ENCODE assay signal across 12 mouse cellular contexts in genomic region chr3:119537884-119538283, GRCm38 (mm10).
DNase-seq lines count a peak whose midpoint lies in the region; ATAC-seq and TF ChIP-seq lines count a peak whose summit lies in the region.
"Had no signal": no experiment of that assay in that cellular context is flagged by ENCODE, and none has a peak within 500 bp of the region (broad histone marks: within the 10 kb centered on the region; RNA-seq: fewer than 3 reads in every experiment).

No protein-coding gene starts in this region.

- H3K27me3 ChIP-seq in hindbrain, embryonic 10.5 days (ENCODE audit: insufficient read depth, poor library complexity, severe bottlenecking): no peaks in the 10 kb centered on the region
- H3K27me3 ChIP-seq in hindbrain, embryonic 14.5 days (ENCODE audit: control insufficient read depth, insufficient read depth, low read length): no peaks in the 10 kb centered on the region
- H3K27me3 ChIP-seq in lung, embryonic 14.5 days (ENCODE audit: insufficient read depth, low read length): no peaks in the 10 kb centered on the region
- H3K27me3 ChIP-seq in Patski: no peaks in the 10 kb centered on the region
- no peaks in the 10 kb centered on the region for H3K27me3 ChIP-seq in heart, embryonic 12.5 days (replicated peaks)
- H3K27me3 ChIP-seq: limb, embryonic 13.5 days had no signal

- WGBS in hindbrain, embryonic 10.5 days: 77% methylated on average over 7 of the region's 7 CpGs
- WGBS in hindbrain, embryonic 14.5 days: 74% methylated on average over 7 of the region's 7 CpGs
- WGBS in lung, embryonic 14.5 days: 70% methylated on average over 7 of the region's 7 CpGs
- 67% methylated on average over 7 of the region's 7 CpGs for WGBS in heart, embryonic 12.5 days

- no peaks in the 10 kb centered on the region for H3K4me1 ChIP-seq in hindbrain, embryonic 10.5 days (replicated peaks)
- H3K4me1 ChIP-seq in hindbrain, embryonic 14.5 days (replicated peaks; ENCODE audit: control insufficient read depth, insufficient read depth, low read length): no peaks in the 10 kb centered on the region
- H3K4me1 ChIP-seq in lung, embryonic 14.5 days (ENCODE audit: insufficient read depth): no peaks in the 10 kb centered on the region
- H3K4me1 ChIP-seq in heart, embryonic 12.5 days (replicated peaks): no peaks in the 10 kb centered on the region
- H3K4me1 ChIP-seq: limb, embryonic 13.5 days had no signal

- ATAC-seq in hindbrain, embryonic 14.5 days (ENCODE audit: low FRiP score): no peak
- ATAC-seq in lung, embryonic 14.5 days (ENCODE audit: insufficient read depth): no peak
- ATAC-seq in Patski: peak; percentile 57
- no peak for ATAC-seq in heart, embryonic 12.5 days (ENCODE audit: insufficient number of reproducible peaks, low FRiP score)
- ATAC-seq: hindbrain, embryonic 16.5 days had no signal

- peak; percentile 8 for DNase-seq in hindbrain, embryonic 10.5 days (ENCODE audit: low spot score)
- no peak for DNase-seq in hindbrain, embryonic 14.5 days (ENCODE audit: low spot score)
- DNase-seq in lung, embryonic 14.5 days: peak; percentile 25
- DNase-seq in lung, postnatal 4 days: no peak
- DNase-seq in Patski (ENCODE audit: low read depth, low spot score): no peak
- peak; percentile 0 for DNase-seq in lung, postnatal 36 days
- no peak for DNase-seq in spleen, postnatal 10 days (ENCODE audit: low spot score in 2 of 2)
- DNase-seq: layer of hippocampus, adult 9-11 months had no signal

- H3K9me3 ChIP-seq in hindbrain, embryonic 10.5 days: no peaks in the 10 kb centered on the region
- H3K9me3 ChIP-seq in hindbrain, embryonic 14.5 days (ENCODE audit: control insufficient read depth, low read length): no peaks in the 10 kb centered on the region
- H3K9me3 ChIP-seq in lung, embryonic 14.5 days (ENCODE audit: low read depth, low read length): no peaks in the 10 kb centered on the region
- H3K9me3 ChIP-seq in heart, embryonic 12.5 days (replicated peaks): no peaks in the 10 kb centered on the region
- H3K9me3 ChIP-seq: limb, embryonic 13.5 days had no signal

- no peak overlapping the region for H3K9ac ChIP-seq in hindbrain, embryonic 14.5 days
- no peak overlapping the region for H3K9ac ChIP-seq in lung, embryonic 14.5 days
- H3K9ac ChIP-seq in heart, embryonic 12.5 days: no peak overlapping the region
- H3K9ac ChIP-seq: limb, embryonic 13.5 days had no signal

- CTCF ChIA-PET in Patski (lab: Charles Lee): interaction anchor here (0.7 to 1.6 kb wide), 7 partner anchors 9 to 654 kb away, joined by 3 to 6 read pairs (median 4); no protein-coding TSS in a partner anchor

- H3K27ac ChIP-seq in hindbrain, embryonic 10.5 days: no peak overlapping the region
- no peak overlapping the region for H3K27ac ChIP-seq in hindbrain, embryonic 14.5 days
- H3K27ac ChIP-seq in lung, embryonic 14.5 days (ENCODE audit: low read depth): no peak overlapping the region
- no peak overlapping the region for H3K27ac ChIP-seq in heart, embryonic 12.5 days (ENCODE audit: poor library complexity, severe bottlenecking)
- H3K27ac ChIP-seq: limb, embryonic 13.5 days had no signal

- in situ Hi-C loops in Patski (cut with MboI; ENCODE audit: low pct_unique_long_range_greater_than_20kb): no loop called here

- H3K4me2 ChIP-seq in hindbrain, embryonic 14.5 days (replicated peaks): no peak overlapping the region
- H3K4me2 ChIP-seq in lung, embryonic 14.5 days: no peak overlapping the region
- H3K4me2 ChIP-seq in heart, embryonic 12.5 days: no peak overlapping the region
- H3K4me2 ChIP-seq: limb, embryonic 13.5 days; midbrain, embryonic 11.5 days had no signal

- H3K4me3 ChIP-seq in hindbrain, embryonic 10.5 days: no peak overlapping the region
- H3K4me3 ChIP-seq in hindbrain, embryonic 14.5 days (replicated peaks; ENCODE audit: low read length): no peak overlapping the region
- no peak overlapping the region for H3K4me3 ChIP-seq in lung, embryonic 14.5 days (ENCODE audit: low read depth, low read length)
- no peak overlapping the region for H3K4me3 ChIP-seq in heart, embryonic 12.5 days
- H3K4me3 ChIP-seq: limb, embryonic 13.5 days had no signal

- peak; percentile 51 for TF ChIP-seq CTCF in lung, embryonic 14.5 days (IDR thresholded peaks at IDR 0.05; ENCODE audit: low read depth)
- peak; percentile 87 for TF ChIP-seq CTCF in Patski (IDR thresholded peaks at IDR 0.05)

- no peaks in the 10 kb centered on the region for H3K36me3 ChIP-seq in hindbrain, embryonic 10.5 days
- H3K36me3 ChIP-seq in hindbrain, embryonic 14.5 days (replicated peaks; ENCODE audit: control insufficient read depth, insufficient read depth): no peaks in the 10 kb centered on the region
- no peaks in the 10 kb centered on the region for H3K36me3 ChIP-seq in lung, embryonic 14.5 days (ENCODE audit: insufficient read depth)
- no peaks in the 10 kb centered on the region for H3K36me3 ChIP-seq in heart, embryonic 12.5 days
- H3K36me3 ChIP-seq: limb, embryonic 13.5 days had no signal

- POLR2A ChIA-PET in Patski (lab: Charles Lee): no interaction called here

Comparison
In these comparisons a context has a peak if more than half of its experiments do, and no peak if none do; other contexts are left out.
1. DNase-seq: peak in hindbrain, embryonic 10.5 days (single experiment), lung, embryonic 14.5 days (single experiment) and lung, postnatal 36 days (single experiment); none in hindbrain, embryonic 14.5 days (single experiment), lung, postnatal 4 days (0 of 2), Patski (single experiment) and spleen, postnatal 10 days (0 of 2).